21 mouse cellular contexts compared by ENCODE assay signal in the genomic region with DNA sequence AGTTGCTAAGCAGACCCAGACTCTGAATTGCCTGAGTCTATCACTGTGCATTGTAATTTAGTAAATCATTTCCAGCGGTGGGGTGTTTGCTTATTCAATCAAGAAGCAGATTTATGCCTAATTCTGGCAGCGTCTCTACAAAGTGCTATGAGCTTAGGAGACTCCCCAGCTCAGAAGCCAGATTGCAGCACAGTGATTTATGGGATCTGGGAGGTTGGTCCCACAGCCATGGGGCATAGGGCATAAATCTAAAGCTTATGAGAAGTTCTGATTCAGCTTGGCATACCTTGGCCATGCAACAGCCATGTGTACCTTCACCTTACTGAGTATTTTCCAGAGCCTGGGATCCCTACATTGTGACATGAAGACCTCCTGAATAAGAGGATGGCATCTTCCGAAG.
DNase-seq lines count a peak whose midpoint lies in the region; ATAC-seq lines count a peak whose summit lies in the region.
"Had no signal": no experiment of that assay in that cellular context is flagged by ENCODE, and none has a peak within 500 bp of the region (broad histone marks: within the 10 kb centered on the region; RNA-seq: fewer than 3 reads in every experiment).

No protein-coding gene starts in this region.

- no peaks in the 10 kb centered on the region for H3K9me3 ChIP-seq in kidney, embryonic 15.5 days (replicated peaks)
- H3K9me3 ChIP-seq: embryonic facial prominence, embryonic 12.5 days; embryonic facial prominence, embryonic 15.5 days; forebrain, embryonic 13.5 days; forebrain, embryonic 15.5 days had no signal

- WGBS in kidney, embryonic 15.5 days, result 39% methylated on average over 3 of the region's 3 CpGs

- peak; percentile 64; the same call in 1 of the 2 replicates for ATAC-seq in kidney, embryonic 15.5 days (replicated peaks; ENCODE audit: low FRiP score)
- ATAC-seq: forebrain, embryonic 13.5 days; forebrain, embryonic 15.5 days; forebrain, postnatal 0 days had no signal

- no peak overlapping the region for H3K4me3 ChIP-seq in kidney, embryonic 15.5 days (replicated peaks)
- H3K4me3 ChIP-seq: embryonic facial prominence, embryonic 12.5 days; embryonic facial prominence, embryonic 15.5 days; erythroblast, embryonic 14.5 days; forebrain, embryonic 13.5 days; forebrain, embryonic 15.5 days had no signal

- H3K9ac ChIP-seq in kidney, embryonic 15.5 days, result no peak overlapping the region
- H3K9ac ChIP-seq: embryonic facial prominence, embryonic 12.5 days; embryonic facial prominence, embryonic 15.5 days; forebrain, embryonic 13.5 days; forebrain, embryonic 15.5 days; forebrain, postnatal 0 days had no signal

- no peaks in the 10 kb centered on the region for H3K27me3 ChIP-seq in kidney, embryonic 15.5 days
- H3K27me3 ChIP-seq: embryonic facial prominence, embryonic 12.5 days; embryonic facial prominence, embryonic 15.5 days; forebrain, embryonic 13.5 days; forebrain, embryonic 15.5 days had no signal

- no peak for DNase-seq in kidney, adult 8-10 months
- DNase-seq in fat pad, adult 2 months (ENCODE audit: extremely low read depth, low read depth, low spot score), result peak; percentile 65
- peak; percentile 76 for DNase-seq in gonadal fat pad, adult 2 months (ENCODE audit: low read depth)
- DNase-seq in cerebellum, adult 18-20 months, result no peak
- no peak for DNase-seq in gastrocnemius, postnatal 14 days
- DNase-seq: adrenal gland, adult 2 months; adrenal gland, postnatal 10 days; adrenal gland, postnatal 25 days; cerebellum, adult 11-12 months; cerebellum, adult 8-10 months; cerebellum, adult 9-11 months; cerebellum, postnatal 14 days; cerebellum, postnatal 36 days; embryo, embryonic 11 days; forebrain, postnatal 0 days had no signal

- no peaks in the 10 kb centered on the region for H3K36me3 ChIP-seq in kidney, embryonic 15.5 days
- H3K36me3 ChIP-seq: embryonic facial prominence, embryonic 12.5 days; embryonic facial prominence, embryonic 15.5 days; forebrain, embryonic 15.5 days had no signal

- H3K27ac ChIP-seq in kidney, embryonic 15.5 days, result no peak overlapping the region
- H3K27ac ChIP-seq: embryonic facial prominence, embryonic 12.5 days; embryonic facial prominence, embryonic 15.5 days; forebrain, embryonic 13.5 days; forebrain, embryonic 15.5 days had no signal

- no peak overlapping the region for H3K4me2 ChIP-seq in kidney, embryonic 15.5 days
- H3K4me2 ChIP-seq: embryonic facial prominence, embryonic 12.5 days; embryonic facial prominence, embryonic 15.5 days; forebrain, embryonic 13.5 days; forebrain, embryonic 15.5 days had no signal

- intact Hi-C loops in gastrocnemius, postnatal 14 days (cut with DNase I; ENCODE audit: low total_unique reads), result no loop called here

- 0 out of 2 replicates have a peak, but pooled peaks cover 5% of the 10 kb centered on the region for H3K4me1 ChIP-seq in kidney, embryonic 15.5 days
- H3K4me1 ChIP-seq: embryonic facial prominence, embryonic 12.5 days; embryonic facial prominence, embryonic 15.5 days; forebrain, embryonic 13.5 days had no signal

Comparison
In these comparisons a context has a peak if more than half of its experiments do, and no peak if none do; other contexts are left out.
1. DNase-seq: peak in fat pad, adult 2 months (single experiment) and gonadal fat pad, adult 2 months (single experiment); none in kidney, adult 8-10 months (0 of 2), cerebellum, adult 18-20 months (0 of 2) and gastrocnemius, postnatal 14 days (single experiment).